Mouse (Mus musculus) neural tube, embryonic 14.5 days (tissue): ENCODE results near the gene Hydin. TPM values are rescaled to one million over a fixed set of nuclear protein-coding genes. Genes with fewer than 3 reads are reported as not detected.

Experiments used
- ATAC-seq: fragments of 200-750 bp; cut with Nextera tagmentation; 2 replicates; pipeline ENCODE4 v1.8.0; 2017; ENCODE audit warnings: low read depth, mild to moderate bottlenecking, moderate TSS enrichment, moderate library complexity
- H3K27ac ChIP-seq: fragments of 300-500 bp; sonication (generic); 2 replicates; pipeline ENCODE4 v1.5.1; 2014; ENCODE audit warnings: low read depth, mild to moderate bottlenecking, control low read depth, low read length, moderate library complexity, mixed read lengths
- H3K27me3 ChIP-seq: fragments of 300-500 bp; sonication (generic); 2 replicates; pipeline ENCODE4 v1.6.1; 2014; ENCODE audit warnings: low read length; ENCODE audit not compliant: control insufficient read depth, insufficient read depth
- H3K36me3 ChIP-seq: fragments of 300-500 bp; sonication (generic); 2 replicates; pipeline ENCODE4 v1.6.1; 2014; ENCODE audit warnings: low read length, mixed read lengths; ENCODE audit not compliant: control insufficient read depth, insufficient read depth
- H3K4me1 ChIP-seq: fragments of 300-500 bp; sonication (generic); 2 replicates; pipeline ENCODE4 v1.6.1; 2014; ENCODE audit warnings: low read length; ENCODE audit not compliant: control insufficient read depth, insufficient read depth
- H3K4me2 ChIP-seq: fragments of 300-500 bp; sonication (generic); 2 replicates; pipeline ENCODE4 v1.6.1; 2014; ENCODE audit warnings: mild to moderate bottlenecking, low read depth, low read length, control low read depth
- H3K4me3 ChIP-seq: fragments of 300-500 bp; sonication (generic); 2 replicates; pipeline ENCODE4 v1.5.1; 2014; ENCODE audit warnings: low read depth, low read length, control low read depth, mixed read lengths
- H3K9ac ChIP-seq: fragments of 300-500 bp; sonication (generic); replicated peaks from 2 replicates; pipeline ENCODE4 v1.6.1; 2014; ENCODE audit warnings: low read depth, mild to moderate bottlenecking, control low read depth, low read length, mixed read lengths
- H3K9me3 ChIP-seq: fragments of 300-500 bp; sonication (generic); 2 replicates; pipeline ENCODE4 v1.6.1; 2016; ENCODE audit warnings: low read length; ENCODE audit not compliant: control insufficient read depth
- WGBS: fragments of 180-500 bp; shearing (Covaris S2); extraction: QIAGEN DNeasy Blood & Tissue Kit; methylation state at CpG from one replicate; pipeline ENCODE4 v1.1.7; 2014; 5-methylcytosine and 5-hydroxymethylcytosine counted together
- microRNA-seq: library from miRNA; unstranded; fragments of <30 nt; microRNA quantifications from one replicate; pipeline ENCODE4, GENCODE M21; 2016
- polyA plus RNA-seq: library from polyadenylated mRNA; unstranded; fragments of >200 nt; fragmentation: Nextera tagmentation; extraction: Ambion mirVana; gene quantifications from 2 replicates; pipeline ENCODE4 v1.2.1, GENCODE M21; 2014

The Hydin gene
- polyA plus RNA-seq, 1 experiment from 2014 or later = 0.37 TPM

GRCm38 (mm10) chr8:110648577-110648976 is 381.8 kb downstream of the Hydin start:
- peaks cover 14% of the 10 kb centered on the region for H3K36me3 ChIP-seq
- no peak for ATAC-seq

DNA sequence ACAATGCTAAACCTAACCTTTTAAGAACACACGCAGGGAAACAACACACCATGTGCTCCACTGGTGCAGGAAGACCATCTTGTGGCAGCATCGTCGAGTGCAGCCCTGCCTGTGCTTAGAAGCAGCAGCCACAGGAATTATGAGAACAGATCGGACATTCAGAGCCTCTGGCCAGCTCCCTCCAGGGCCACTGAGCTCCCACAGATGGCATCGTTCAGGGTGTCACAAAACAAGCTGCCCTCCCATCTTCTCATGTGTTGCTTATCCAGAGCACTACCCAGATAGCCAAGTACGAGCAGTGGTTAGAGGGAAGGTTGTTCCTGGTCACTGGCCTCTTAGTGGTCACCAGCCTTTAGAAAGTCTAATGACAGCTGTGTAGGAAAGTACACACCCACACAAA is 382.5 kb downstream of the Hydin start:
- no peak overlapping the region for H3K4me2 ChIP-seq
- peaks cover 14% of the 10 kb centered on the region for H3K36me3 ChIP-seq
- H3K4me3 ChIP-seq = no peak overlapping the region
- no peaks in the 10 kb centered on the region for H3K4me1 ChIP-seq
- ATAC-seq = no peak
- 97% methylated on average over 6 of the region's 6 CpGs for WGBS
- no peaks in the 10 kb centered on the region for H3K27me3 ChIP-seq
- no peak overlapping the region for H3K9ac ChIP-seq
- no peaks in the 10 kb centered on the region for H3K9me3 ChIP-seq
- H3K27ac ChIP-seq = no peak overlapping the region

More at GRCm38 (mm10) chr8:110648577-110648976, 381.8 kb downstream of the Hydin start:
- H3K9ac ChIP-seq = no peak overlapping the region
- 99% methylated on average over 3 of the region's 3 CpGs for WGBS
- H3K4me2 ChIP-seq = no peak overlapping the region
- H3K27ac ChIP-seq = no peak overlapping the region
- H3K27me3 ChIP-seq = no peaks in the 10 kb centered on the region
- no peak overlapping the region for H3K4me3 ChIP-seq
- H3K9me3 ChIP-seq = no peaks in the 10 kb centered on the region
- no peaks in the 10 kb centered on the region for H3K4me1 ChIP-seq

DNA sequence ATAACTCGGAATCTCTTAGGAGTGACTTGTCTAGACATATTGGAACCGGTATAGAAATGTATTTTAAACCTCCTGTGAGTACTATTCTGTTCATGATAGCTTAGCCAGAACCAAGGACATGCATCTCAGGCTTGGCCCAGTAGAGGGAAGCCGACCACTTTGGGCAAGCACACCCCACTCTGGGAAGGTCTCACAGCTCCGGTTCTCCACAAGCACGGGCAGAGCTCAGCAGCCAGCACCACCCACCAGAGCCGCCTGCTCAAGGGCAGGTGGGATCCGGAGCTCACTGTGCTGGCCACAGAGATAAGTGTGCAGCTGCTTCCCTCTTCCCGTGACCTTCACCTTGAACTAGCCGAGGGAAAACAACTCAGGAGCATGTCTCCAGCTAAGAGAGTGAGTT is 384.1 kb downstream of the Hydin start:
- H3K36me3 ChIP-seq = peaks cover 14% of the 10 kb centered on the region
- no peaks in the 10 kb centered on the region for H3K27me3 ChIP-seq
- no peaks in the 10 kb centered on the region for H3K4me1 ChIP-seq
- no peak overlapping the region for H3K9ac ChIP-seq
- H3K4me2 ChIP-seq = no peak overlapping the region
- WGBS = 94% methylated on average over 9 of the region's 9 CpGs
- no peak for ATAC-seq
- H3K9me3 ChIP-seq = no peaks in the 10 kb centered on the region
- H3K27ac ChIP-seq = no peak overlapping the region
- H3K4me3 ChIP-seq = no peak overlapping the region

DNA sequence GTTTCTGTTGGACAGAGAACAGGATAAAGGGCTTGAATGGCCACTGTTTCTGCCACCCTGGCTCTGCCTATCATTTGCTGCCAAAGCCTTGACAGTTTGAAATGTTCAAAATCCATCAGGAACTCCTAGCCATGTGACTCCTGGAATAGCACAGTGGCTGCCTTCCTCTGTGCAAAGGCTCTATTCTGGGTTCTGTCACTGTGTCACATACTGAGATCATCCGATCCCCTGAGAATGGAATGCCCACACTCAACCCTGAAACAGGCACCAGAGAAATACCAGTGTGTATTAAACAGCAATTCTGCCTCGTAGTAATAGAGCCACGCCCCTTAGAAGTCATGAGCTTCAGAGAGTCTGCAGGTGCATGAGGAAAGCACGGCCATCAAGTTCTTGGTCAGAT is 385.1 kb downstream of the Hydin start:
- peaks cover 14% of the 10 kb centered on the region for H3K36me3 ChIP-seq
- H3K9me3 ChIP-seq = no peaks in the 10 kb centered on the region
- H3K4me2 ChIP-seq = no peak overlapping the region
- WGBS = 93% methylated on average over 4 of the region's 4 CpGs
- no peak overlapping the region for H3K4me3 ChIP-seq
- no peak overlapping the region for H3K27ac ChIP-seq
- no peaks in the 10 kb centered on the region for H3K4me1 ChIP-seq
- H3K27me3 ChIP-seq = no peaks in the 10 kb centered on the region
- no peak overlapping the region for H3K9ac ChIP-seq
- ATAC-seq = no peak

GRCm38 (mm10) chr8:110654075-110655060 is 387.6 kb downstream of the Hydin start:
- Histone ChIP-seq H3K4me1 (no peaks in the 10 kb centered on the region), H3K27me3 (no peaks in the 10 kb centered on the region), H3K27ac (0 out of 2 replicates have a peak overlapping the region, but pooled peaks have one; percentile 22), H3K4me2 (no peak overlapping the region), H3K9me3 (no peaks in the 10 kb centered on the region), H3K4me3 (no peak overlapping the region), H3K9ac (no peak overlapping the region), H3K36me3 (peaks cover 14% of the 10 kb centered on the region)
- ATAC-seq = no peak
- WGBS = 83% methylated on average over 9 of the region's 9 CpGs

DNA sequence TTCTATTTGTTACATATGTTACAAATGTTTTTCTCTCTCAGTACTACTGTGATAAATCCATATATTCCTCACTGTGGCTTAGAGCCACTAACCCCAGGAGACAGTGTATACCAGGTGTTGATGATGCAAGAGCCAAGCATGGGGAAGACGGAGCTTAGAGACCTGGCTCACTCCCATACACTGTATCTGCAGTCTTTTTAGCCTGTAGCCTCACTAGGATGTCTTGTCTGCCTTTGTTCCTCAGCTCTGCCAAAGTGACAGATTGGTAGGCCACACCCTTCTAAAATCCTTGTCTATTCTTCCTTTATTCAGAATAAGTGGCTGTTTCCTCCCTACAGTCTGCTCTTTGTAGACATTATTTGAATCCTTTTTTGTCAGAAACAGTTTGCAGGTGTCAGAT is 389.1 kb downstream of the Hydin start:
- H3K36me3 ChIP-seq = peaks cover 9% of the 10 kb centered on the region; the same call in 1 of the 2 replicates
- no peaks in the 10 kb centered on the region for H3K27me3 ChIP-seq
- 76% methylated on average over 1 of the region's 1 CpGs for WGBS
- no peak overlapping the region for H3K27ac ChIP-seq
- no peak overlapping the region for H3K9ac ChIP-seq
- H3K4me2 ChIP-seq = no peak overlapping the region
- no peaks in the 10 kb centered on the region for H3K9me3 ChIP-seq
- H3K4me3 ChIP-seq = no peak overlapping the region
- H3K4me1 ChIP-seq = no peaks in the 10 kb centered on the region
- no peak for ATAC-seq

DNA sequence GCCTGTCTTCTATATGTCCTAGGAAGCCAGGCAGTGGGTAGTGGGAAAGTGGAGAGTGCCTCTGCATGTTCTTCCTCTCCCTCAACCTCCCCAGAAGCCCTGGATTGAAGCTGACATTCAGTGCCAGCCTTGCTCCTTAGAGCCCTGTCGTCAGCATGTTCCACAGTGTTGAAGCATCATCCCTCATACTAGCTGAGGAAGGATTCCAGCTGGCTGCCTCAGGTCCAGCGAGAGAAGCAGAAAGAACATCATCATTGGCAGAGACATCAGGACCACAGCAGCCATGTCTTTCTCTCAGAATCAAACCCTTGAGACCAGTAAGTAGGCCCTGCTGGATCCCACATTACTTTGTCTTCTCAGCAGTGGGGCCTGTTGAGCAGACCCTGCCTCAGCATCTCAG is 390.9 kb downstream of the Hydin start:
- Histone ChIP-seq H3K4me1 (no peaks in the 10 kb centered on the region), H3K27ac (no peak overlapping the region), H3K9me3 (no peaks in the 10 kb centered on the region), H3K9ac (no peak overlapping the region), H3K36me3 (0 out of 2 replicates have a peak, but pooled peaks cover 1% of the 10 kb centered on the region), H3K4me2 (no peak overlapping the region), H3K27me3 (no peaks in the 10 kb centered on the region), H3K4me3 (no peak overlapping the region)
- 96% methylated on average over 2 of the region's 2 CpGs for WGBS
- no peak for ATAC-seq

Small RNA genes lying within 50 kb of the gene (microRNA-seq; reads per million reads assigned to microRNA genes)
- gene Gm44489 (not detected), gene Gm47306 (not detected)

Other genes with a start within 250 kb of the Hydin start
- not detected in 2 replicates for gene Chst4, start 227.2 kb upstream of the Hydin start, polyA plus RNA-seq
- 21.6 and 25.1 TPM in 2 replicates for gene Zfp612, start 187.2 kb upstream of the Hydin start, polyA plus RNA-seq
- not detected in 2 replicates for gene Gm21964, start 165.8 kb upstream of the Hydin start, polyA plus RNA-seq
- not detected in 2 replicates for gene Gm17720, start 164.2 kb upstream of the Hydin start, polyA plus RNA-seq
- 30.3 and 42.7 TPM in 2 replicates for gene Calb2, start 98.8 kb upstream of the Hydin start, polyA plus RNA-seq
- gene Cmtr2, start 51.3 kb upstream of the Hydin start, polyA plus RNA-seq = 9.6 and 13.2 TPM in 2 replicates